Mouse (Mus musculus) ES-Bruce4 (cell line): ENCODE measurements around the gene Efcab11.

ENCODE experiments used
- CTCF ChIP-seq: IDR thresholded peaks from one replicate; pipeline ENCODE4 v1.8.1; 2011; ENCODE audit warnings: low read depth, low read length
- EP300 ChIP-seq: IDR thresholded peaks from 2 replicates; pipeline ENCODE4 v1.6.1; 2011; ENCODE audit warnings: low read depth, low read length; ENCODE audit not compliant: insufficient read depth
- POLR2A ChIP-seq: IDR thresholded peaks from one replicate; pipeline ENCODE4 v1.8.1; 2011; ENCODE audit warnings: low read length; ENCODE audit not compliant: insufficient read depth

- no peak for TF ChIP-seq CTCF
- no peak for TF ChIP-seq POLR2A
- TF ChIP-seq EP300: no peak
Observed at GRCm38 (mm10) chr12:99899991-99900390, 15.8 kb upstream of the Efcab11 start.
